Mouse (Mus musculus): ENCODE measurements at regions not wholly inside any gene's neighbourhood (a gene's known extent, or its start where the extent isn't known, plus 50 kb on each side); places are given as distances from the start of the nearest gene placed in this dataset.

DNA sequence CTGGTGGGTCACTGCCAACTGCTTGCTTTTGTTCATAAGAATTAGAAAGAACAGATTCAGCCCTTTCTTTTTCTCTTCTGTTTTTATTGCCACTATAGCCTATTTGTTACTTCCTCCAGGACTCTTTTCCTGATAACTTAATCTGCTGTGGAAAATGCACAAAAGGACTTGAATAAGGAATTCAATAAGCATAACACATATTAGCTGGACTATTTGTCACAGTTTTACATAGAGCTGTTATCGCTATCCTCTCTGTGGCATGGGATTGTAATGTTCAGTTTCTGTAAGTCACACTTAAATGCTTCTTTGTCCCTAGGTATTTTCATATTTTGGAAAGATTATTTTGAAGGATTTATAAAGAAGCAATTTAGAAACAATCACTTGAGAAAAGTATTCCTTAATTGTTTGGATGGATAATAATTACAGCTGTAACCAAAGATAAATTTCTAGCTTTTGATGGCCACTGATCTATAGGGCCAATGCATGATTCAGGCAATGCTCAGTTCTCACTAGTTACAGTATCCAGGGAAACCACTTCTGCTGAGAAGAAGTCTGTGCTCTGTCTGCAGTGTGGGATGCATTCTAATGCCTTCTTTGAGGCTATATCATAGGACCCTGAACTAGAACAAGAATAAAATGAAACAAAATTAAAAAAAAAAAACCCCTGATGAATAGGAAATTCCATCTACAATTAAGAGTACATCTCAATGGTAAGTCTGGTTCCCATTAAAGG, 1243.1 kb upstream of the Got2 start:
- DNase-seq (ENCODE audit: low spot score in 2 of 2) = no peak

DNA sequence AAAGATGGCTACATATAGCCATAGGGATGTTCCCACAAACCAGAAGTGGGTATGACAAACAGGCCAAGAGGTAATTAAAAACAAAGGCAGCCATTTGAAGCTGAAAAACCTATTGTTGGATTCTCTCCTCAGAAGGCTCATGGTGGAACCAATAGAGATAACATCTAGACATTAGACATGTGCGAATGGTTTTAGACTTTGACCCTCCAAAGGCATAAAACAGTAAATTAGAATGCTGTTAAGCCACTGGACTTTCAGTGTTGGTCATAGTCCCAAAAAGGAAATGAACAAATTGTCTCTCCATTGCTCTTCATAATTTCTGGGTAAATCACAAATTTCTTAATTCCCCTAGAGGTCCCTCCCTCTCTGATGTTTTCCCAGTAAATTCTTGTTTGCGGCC, 1242.5 kb upstream of the Got2 start:
- no peak for DNase-seq (ENCODE audit: low spot score in 2 of 2)

DNA sequence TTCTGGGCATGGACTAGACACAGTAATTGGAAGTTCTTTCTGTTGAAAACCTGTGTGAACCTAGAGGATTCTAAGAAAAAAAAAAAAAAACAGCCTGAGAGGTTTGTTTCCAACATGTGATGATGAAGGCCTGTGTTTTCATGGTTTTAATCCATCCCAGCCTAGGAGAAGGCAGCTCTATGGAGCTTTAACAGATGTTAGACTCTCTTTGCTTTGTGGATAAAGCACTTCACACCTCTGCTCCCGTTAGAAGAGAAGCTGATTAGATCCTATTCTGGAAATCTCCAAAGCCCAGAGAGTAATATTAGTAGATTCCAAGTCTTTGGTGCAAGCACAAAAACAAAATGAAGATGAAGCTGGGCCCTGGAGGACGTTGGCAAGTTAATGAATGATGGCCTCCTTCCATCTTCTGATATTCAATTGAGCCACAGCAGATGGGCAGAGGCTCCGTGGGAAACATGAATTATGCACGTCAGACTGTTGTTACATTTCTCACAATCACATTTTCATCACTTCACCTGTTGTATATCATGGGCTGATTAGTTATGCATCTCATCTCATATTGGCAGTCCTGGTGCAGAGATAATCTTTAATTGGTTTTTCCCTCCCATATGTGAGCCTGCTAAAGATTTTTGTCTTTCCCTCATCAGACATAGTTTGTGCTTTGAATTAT, 1220.5 kb upstream of the Got2 start:
- peak in 1 of 2 experiments; percentile 6 for DNase-seq (ENCODE audit: low spot score in 2 of 2)

All from layer of hippocampus, adult 18-20 months (tissue).